In genomic region chr13:98390771-98391634, GRCm38 (mm10) we compare ENCODE assay signal across 8 mouse cellular contexts. TPM values are rescaled to one million over a fixed set of nuclear protein-coding genes. Genes with fewer than 3 reads are reported as not detected.
DNase-seq lines count a peak whose midpoint lies in the region; ATAC-seq and TF ChIP-seq lines count a peak whose summit lies in the region.

No protein-coding gene starts in this region.

- peaks cover 10% of the 10 kb centered on the region for H3K27me3 ChIP-seq in kidney, postnatal 0 days (ENCODE audit: insufficient read depth, low read length)
- peaks cover 62% of the 10 kb centered on the region for H3K27me3 ChIP-seq in midbrain, embryonic 14.5 days (ENCODE audit: control insufficient read depth, insufficient read depth, low read length)

- no peaks in the 10 kb centered on the region for H3K36me3 ChIP-seq in kidney, postnatal 0 days (ENCODE audit: insufficient read depth, low read length)
- H3K36me3 ChIP-seq in midbrain, embryonic 14.5 days (ENCODE audit: control insufficient read depth, insufficient read depth, low read length) = no peaks in the 10 kb centered on the region

- peak overlapping the region; percentile 42 for H3K4me3 ChIP-seq in kidney, postnatal 0 days (replicated peaks; ENCODE audit: low read depth, low read length)
- peak overlapping the region; percentile 40 for H3K4me3 ChIP-seq in midbrain, embryonic 14.5 days (replicated peaks; ENCODE audit: low read depth, low read length)

- peaks cover 5% of the 10 kb centered on the region; the same call in 1 of the 2 replicates for H3K4me1 ChIP-seq in kidney, postnatal 0 days (replicated peaks; ENCODE audit: insufficient read depth, low read length)
- H3K4me1 ChIP-seq in midbrain, embryonic 14.5 days (ENCODE audit: control insufficient read depth, insufficient read depth, low read length) = peaks cover 7% of the 10 kb centered on the region; the same call in 1 of the 2 replicates

- peak overlapping the region; percentile 58 for H3K9ac ChIP-seq in kidney, postnatal 0 days (ENCODE audit: low read depth, low read length)
- peak overlapping the region; percentile 45 for H3K9ac ChIP-seq in midbrain, embryonic 14.5 days (replicated peaks; ENCODE audit: low read length)

- ATAC-seq in granulocyte monocyte progenitor cell, adult 5-6 weeks (replicated peaks; ENCODE audit: poor library complexity, severe bottlenecking) = peak; percentile 17; the same call in 1 of the 2 replicates
- ATAC-seq in kidney, postnatal 0 days (replicated peaks; ENCODE audit: low FRiP score, low read depth) = peak; percentile 81
- ATAC-seq in midbrain, embryonic 14.5 days (ENCODE audit: low FRiP score, low TSS enrichment) = peak; percentile 40; the same call in 1 of the 2 replicates

- H3K9me3 ChIP-seq in kidney, postnatal 0 days (replicated peaks; ENCODE audit: low read length) = no peaks in the 10 kb centered on the region
- peaks cover 3% of the 10 kb centered on the region; the same call in 1 of the 2 replicates for H3K9me3 ChIP-seq in midbrain, embryonic 14.5 days (ENCODE audit: control insufficient read depth, low read length)

- H3K4me2 ChIP-seq in kidney, postnatal 0 days (ENCODE audit: low read length) = peak overlapping the region; percentile 86
- H3K4me2 ChIP-seq in midbrain, embryonic 14.5 days (ENCODE audit: low read length) = peak overlapping the region; percentile 78

- H3K27ac ChIP-seq in kidney, postnatal 0 days = peak overlapping the region; percentile 76
- H3K27ac ChIP-seq in midbrain, embryonic 14.5 days (replicated peaks; ENCODE audit: low read depth, low read length) = no peak overlapping the region

- TF ChIP-seq CTCF in kidney, postnatal 0 days (IDR thresholded peaks at IDR 0.05; ENCODE audit: low read depth) = 0 out of 2 replicates have a peak, but pooled peaks have one; percentile 16

- peak; percentile 9 for DNase-seq in layer of hippocampus, adult 11-12 months (ENCODE audit: low spot score)
- DNase-seq in layer of hippocampus, adult 9-11 months = no peak
- peak; percentile 58 for DNase-seq in adipocyte (ENCODE audit: low spot score)
- peak; percentile 84 for DNase-seq in kidney, postnatal 0 days (ENCODE audit: low spot score)
- peak; percentile 78 for DNase-seq in midbrain, embryonic 14.5 days
- no peak for DNase-seq in thymus, postnatal 10 days (ENCODE audit: low spot score in 2 of 2)
- DNase-seq in cerebellum, adult 18-20 months = no peak

- WGBS in kidney, postnatal 0 days = under 1% methylated on average over 65 of the region's 68 CpGs
- WGBS in midbrain, embryonic 14.5 days = under 1% methylated on average over 68 of the region's 68 CpGs

RNA-seq across cellular contexts. Expression of gene Foxd1, which starts 37.0 kb away (rescaled TPM):
- not detected in 2 replicates for total RNA-seq in granulocyte monocyte progenitor cell, adult 5-6 weeks (2014; fragmentation: Nextera tagmentation)
- total RNA-seq in granulocyte monocyte progenitor cell, adult 5-6 weeks (2017) = not detected in 2 replicates
- polyA plus RNA-seq in kidney, postnatal 0 days (2015; fragmentation: Nextera tagmentation; extraction: Ambion mirVana) = 2.4 and 3.4 TPM in 2 replicates
- polyA plus RNA-seq in midbrain, embryonic 14.5 days (2014; fragmentation: Nextera tagmentation; extraction: Ambion mirVana) = 0.12 and 0.54 TPM in 2 replicates

Comparison
In these comparisons a context has a peak if more than half of its experiments do, and no peak if none do; other contexts are left out.
1. DNase-seq: peak in layer of hippocampus, adult 11-12 months (single experiment), adipocyte (single experiment), kidney, postnatal 0 days (single experiment) and midbrain, embryonic 14.5 days (single experiment); none in layer of hippocampus, adult 9-11 months (single experiment), thymus, postnatal 10 days (0 of 2) and cerebellum, adult 18-20 months (0 of 2).
2. ATAC-seq: peak in every context shown above with its lines; median percentile 81 in kidney, postnatal 0 days; 40 in midbrain, embryonic 14.5 days; 17 in granulocyte monocyte progenitor cell, adult 5-6 weeks.